Mouse (Mus musculus) adrenal gland, adult 18-20 months (tissue): ENCODE measurements around the gene Ticam1. TPM values are rescaled to one million over a fixed set of nuclear protein-coding genes. Genes with fewer than 3 reads are reported as not detected.

ENCODE experiments used
- DNase-seq, 2 experiments: peaks; one replicate each; pipeline ENCODE4 v3.0.0; 2021 to 2022; ENCODE audit warnings: low spot score in 2 of 2
- long read RNA-seq, 2 experiments: library from polyadenylated mRNA; stranded (forward); transcript quantifications; one replicate each; pipeline ENCODE4 v2.0.0; 2021
- total RNA-seq, 2 experiments: library from RNA; stranded (reverse); gene quantifications; 1 replicate in 1 of 2; 2 replicates in 1 of 2; pipeline ENCODE4 v1.2.3; 2021

The Ticam1 gene
- 10 to 100 TPM; 23.1 to 26.7 TPM for total RNA-seq
- long read RNA-seq, experiment 1, transcript Ticam1-201 (2 exons, 2,992 nt), result major isoform, 8 of 11 reads
- long read RNA-seq, experiment 1, partial matches to known transcripts, result 0 of 11 reads
- long read RNA-seq, experiment 1, other reads (novel, unspliced or antisense), result 3 of 11 reads
- long read RNA-seq, experiment 2, partial matches to known transcripts, result 0 of 5 reads
- long read RNA-seq, experiment 2, other reads (novel, unspliced or antisense), result 3 of 5 reads

GRCm38 (mm10) chr17:56276643-56277566 is at the start of gene Ticam1:
Ticam1 (minus strand) TSS chr17:56276786.
- peak; percentile 76 for DNase-seq

GRCm38 (mm10) chr17:56325450-56326152 is 49.0 kb upstream of the Ticam1 start, which contains the start of gene Kdm4b:
Kdm4b (plus strand) TSS chr17:56326062.
- DNase-seq, result peak; percentile 96

GRCm38 (mm10) chr17:56324419-56324818 is 47.8 kb upstream of the Ticam1 start:
- DNase-seq, result no peak

- no peak for DNase-seq
Measured at GRCm38 (mm10) chr17:56309191-56309945, 32.8 kb upstream of the Ticam1 start.

- no peak for DNase-seq
Measured at GRCm38 (mm10) chr17:56308088-56308487, 31.5 kb upstream of the Ticam1 start.

GRCm38 (mm10) chr17:56305826-56306225 is 29.2 kb upstream of the Ticam1 start:
- no peak for DNase-seq

- DNase-seq, result no peak
Measured at GRCm38 (mm10) chr17:56305156-56305555, 28.6 kb upstream of the Ticam1 start.

DNA sequence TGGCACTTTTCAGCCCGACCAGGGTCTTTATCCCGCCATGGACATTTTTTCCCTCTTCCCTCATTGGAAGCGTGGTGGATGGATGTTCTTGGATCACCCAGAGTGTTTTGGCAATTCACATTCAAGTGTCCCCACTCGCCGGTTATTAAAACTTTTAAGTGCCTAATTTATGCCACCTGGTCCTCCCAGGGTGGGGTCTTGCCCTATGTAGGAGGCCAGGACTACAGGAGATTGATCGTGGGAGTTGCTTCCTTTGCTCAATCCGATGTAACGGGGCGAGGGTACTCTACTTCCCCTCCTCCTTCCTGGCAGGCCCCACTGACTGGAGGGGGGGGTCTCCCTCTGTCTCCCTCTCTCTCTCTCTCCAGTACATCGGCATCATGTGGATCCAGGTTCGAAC is 28.1 kb upstream of the Ticam1 start:
- DNase-seq, result no peak

GRCm38 (mm10) chr17:56303847-56304586 is 27.4 kb upstream of the Ticam1 start:
- DNase-seq, result peak; percentile 87 to 91

DNA sequence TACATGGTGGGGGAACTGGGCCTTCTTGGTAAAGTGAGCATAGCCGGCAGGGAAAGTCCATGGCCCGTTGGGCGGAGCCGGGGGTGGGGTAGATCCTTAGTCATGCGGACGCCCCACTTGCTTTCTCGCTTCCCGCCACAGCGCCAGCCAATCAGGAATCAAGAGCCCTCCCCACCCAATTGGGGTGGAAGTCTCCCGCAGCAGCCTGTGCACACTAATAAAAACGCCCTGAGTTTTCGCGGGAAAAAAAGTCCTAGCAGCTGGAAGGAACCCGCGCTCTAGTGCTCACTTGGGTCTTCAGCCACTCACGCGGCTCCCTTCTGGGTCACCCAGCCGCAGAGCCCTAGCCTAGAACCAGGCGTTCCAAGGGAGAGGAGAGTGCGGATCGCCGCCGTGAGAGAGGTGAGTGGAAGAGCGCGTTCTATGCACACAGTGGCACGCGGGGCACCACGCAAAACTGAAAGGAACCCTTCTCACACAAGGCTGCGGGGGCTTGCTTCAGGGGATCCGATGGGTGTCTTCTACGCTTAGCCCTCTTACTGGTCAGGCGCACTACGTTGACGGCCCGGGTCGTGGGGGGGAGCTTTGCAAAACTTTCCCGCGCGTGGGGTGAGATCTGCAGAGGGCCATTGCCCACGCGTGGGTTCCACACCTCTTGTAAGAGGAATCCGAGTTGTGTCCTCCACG is 26.7 kb upstream of the Ticam1 start, which contains the start of gene Uhrf1:
TSS of gene Uhrf1 (plus strand) at position 162 of the 687 bp plus-strand sequence.
- peak; percentile 51 to 64 for DNase-seq

GRCm38 (mm10) chr17:56302363-56302996 is 25.9 kb upstream of the Ticam1 start:
- DNase-seq, result no peak

DNA sequence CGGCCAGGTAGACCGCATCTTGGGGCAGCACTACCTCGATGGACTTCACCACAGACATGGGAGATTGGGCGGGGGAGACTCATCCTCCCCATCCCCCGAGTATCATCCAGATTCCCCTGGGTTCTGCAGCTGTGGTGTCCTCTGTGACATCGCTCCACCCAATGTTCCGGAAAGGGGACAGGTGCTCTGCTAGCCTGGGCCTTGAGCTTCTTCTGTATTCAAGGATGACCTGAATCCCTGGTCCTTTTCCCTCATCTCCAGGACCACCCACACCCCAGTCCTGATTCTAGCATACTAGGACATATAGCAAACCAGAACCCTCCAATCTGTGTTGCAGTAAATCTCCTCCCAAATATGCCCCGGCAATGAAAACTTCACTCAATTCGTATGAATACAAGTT is 23.6 kb upstream of the Ticam1 start, which contains the start of gene Arrdc5:
TSS of gene Arrdc5 (minus strand) at position 101 of the 400 bp plus-strand sequence.
- DNase-seq, result no peak

- DNase-seq, result no peak
Measured at GRCm38 (mm10) chr17:56298238-56298637, 21.7 kb upstream of the Ticam1 start.

DNA sequence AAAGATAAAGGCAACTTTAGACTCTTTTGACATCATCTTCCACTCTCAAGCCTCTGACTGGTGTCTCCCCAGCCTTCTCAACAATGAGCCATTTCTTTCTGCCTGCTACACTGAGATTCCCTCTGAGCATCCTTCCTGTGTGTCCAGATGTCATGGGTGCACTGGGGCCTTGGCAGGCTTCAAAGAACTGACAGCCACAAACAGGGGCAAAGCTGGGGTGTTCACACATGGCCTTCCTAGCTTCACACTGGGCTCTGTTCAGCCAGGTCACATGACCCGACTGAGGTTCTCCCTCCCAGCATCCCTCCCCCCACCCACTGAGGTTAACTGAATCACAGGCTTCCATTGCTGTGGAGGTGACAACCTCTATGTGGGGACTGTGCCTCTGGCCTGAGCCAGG is 19.6 kb upstream of the Ticam1 start:
- DNase-seq, result no peak

DNA sequence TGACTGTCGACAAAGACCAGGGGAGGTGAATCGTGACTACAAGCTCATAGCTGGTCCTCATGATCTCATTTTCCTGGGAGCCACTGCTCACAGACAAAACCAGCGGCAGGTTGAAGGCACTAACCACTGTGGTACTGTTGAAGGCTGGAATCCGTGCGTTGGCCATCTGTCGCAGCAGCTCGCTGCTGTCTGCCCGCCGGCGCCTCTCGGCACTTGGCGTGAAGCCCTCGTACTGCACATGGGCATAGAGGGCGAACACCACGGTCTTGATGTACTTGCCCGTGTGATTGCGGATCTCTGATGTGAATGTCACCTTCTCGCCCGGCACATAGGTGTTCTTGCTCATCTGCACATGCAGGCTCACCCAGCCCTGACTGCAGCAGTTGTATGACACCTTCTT is 17.7 kb upstream of the Ticam1 start:
- no peak for DNase-seq

GRCm38 (mm10) chr17:56293291-56293690 is 16.7 kb upstream of the Ticam1 start:
- no peak for DNase-seq

GRCm38 (mm10) chr17:56292531-56293222 is 16.1 kb upstream of the Ticam1 start, which contains the start of gene Plin3:
Plin3 (minus strand) TSS chr17:56292873.
- DNase-seq, result no peak

DNA sequence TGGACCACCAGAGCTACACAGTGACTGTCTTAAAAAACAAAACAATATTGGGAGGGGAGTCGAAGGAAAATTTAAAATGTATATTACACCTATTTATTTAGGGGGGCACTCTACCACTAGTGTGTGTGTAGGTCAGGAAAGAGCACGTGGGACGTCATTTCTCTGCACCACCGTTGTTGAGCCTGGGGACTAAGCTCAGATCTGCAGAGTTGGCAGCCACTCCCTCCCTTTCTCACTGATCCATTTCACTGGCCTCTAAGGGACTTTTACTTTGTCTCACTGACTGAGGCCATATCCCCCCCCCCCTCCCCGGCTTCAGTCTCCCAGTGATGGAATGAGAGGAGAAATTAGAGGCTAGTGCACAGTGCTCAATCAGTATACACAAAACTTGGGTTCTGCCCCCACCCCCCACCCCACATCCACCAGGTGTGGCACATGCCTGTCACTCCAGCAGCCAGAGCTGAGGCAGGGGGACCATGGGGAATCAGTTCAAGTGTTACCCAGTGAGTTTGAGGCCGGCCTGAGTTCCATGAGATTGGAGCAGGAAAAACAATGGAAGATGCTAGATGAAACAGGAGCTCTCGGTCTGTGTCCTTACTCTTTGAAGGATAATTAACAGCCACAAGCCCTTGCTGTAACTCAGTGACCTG is 15.4 kb upstream of the Ticam1 start:
- no peak for DNase-seq
